Mouse (Mus musculus): ENCODE measurements around the gene Stx1a.

Gene Stx1a

DNA sequence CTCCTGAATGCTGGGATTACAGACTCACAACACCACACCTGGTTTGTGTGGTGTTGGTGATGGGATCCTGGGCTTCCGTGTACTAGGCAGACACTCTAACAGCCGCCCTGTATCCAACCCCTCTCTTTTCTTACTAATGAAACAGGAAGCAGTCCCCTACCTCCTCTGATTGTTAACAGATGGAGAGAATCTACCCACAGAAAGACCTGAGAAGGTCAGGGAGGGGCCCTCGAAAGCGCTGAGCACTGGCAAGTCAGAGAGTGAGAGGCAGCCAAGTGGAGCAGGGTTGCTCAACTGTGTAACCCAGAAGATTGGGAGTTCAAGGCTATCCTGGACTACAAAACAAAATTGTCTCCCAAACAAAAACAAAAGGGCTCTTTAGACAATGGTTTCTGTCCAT lies 63.6 kb downstream of the Stx1a start:
- DNase-seq (ENCODE audit: low read depth) = no peak

GRCm38 (mm10) chr5:135089653-135090052 lies 66.4 kb downstream of the Stx1a start, which contains the start of gene Mlxipl:
Gene Mlxipl (plus strand): TSS chr5:135089890.
- no peak for DNase-seq (ENCODE audit: low read depth)

Measured in induced T-regulatory cell, adult 2 months (primary cell).